Comparison of ENCODE assay signal across 10 mouse cellular contexts in the genomic region with DNA sequence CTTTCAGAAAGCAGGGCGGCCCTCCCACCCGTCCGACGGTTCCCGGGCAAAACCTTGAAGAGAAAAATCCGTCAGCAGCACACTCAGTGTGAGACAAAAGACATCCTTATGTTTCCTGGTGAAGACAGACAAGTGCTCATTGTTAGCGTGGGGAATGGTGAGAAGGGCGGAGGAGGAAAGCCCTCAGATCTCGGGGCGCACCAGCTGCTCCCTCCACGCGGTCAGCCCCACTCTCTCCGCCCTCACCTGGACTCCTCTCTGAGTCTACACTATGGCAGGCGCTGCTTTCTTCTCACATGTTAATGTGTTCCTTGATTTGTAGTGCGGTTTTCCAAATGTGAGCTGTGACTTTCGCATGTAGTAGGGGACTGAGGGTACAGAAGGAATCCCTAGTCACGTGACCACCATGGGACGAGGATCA. TPM values are rescaled to one million over a fixed set of nuclear protein-coding genes. Genes with fewer than 3 reads are reported as not detected.
DNase-seq lines count a peak whose midpoint lies in the region; ATAC-seq lines count a peak whose summit lies in the region.
"Had no signal": no experiment of that assay in that cellular context is flagged by ENCODE, and none has a peak within 500 bp of the region (broad histone marks: within the 10 kb centered on the region; RNA-seq: fewer than 3 reads in every experiment).

No protein-coding gene starts in this region.

- no peaks in the 10 kb centered on the region for H3K9me3 ChIP-seq in kidney, embryonic 15.5 days (replicated peaks)
- H3K9me3 ChIP-seq in forebrain, embryonic 14.5 days (replicated peaks; ENCODE audit: control insufficient read depth, low read length), result no peaks in the 10 kb centered on the region
- peaks cover 4% of the 10 kb centered on the region; the same call in 1 of the 2 replicates for H3K9me3 ChIP-seq in limb, embryonic 13.5 days
- H3K9me3 ChIP-seq in stomach, embryonic 14.5 days (ENCODE audit: control insufficient read depth, low read depth, low read length), result no peaks in the 10 kb centered on the region

- peaks cover 5% of the 10 kb centered on the region; the same call in 1 of the 2 replicates for H3K27me3 ChIP-seq in kidney, embryonic 15.5 days
- H3K27me3 ChIP-seq in forebrain, embryonic 14.5 days (replicated peaks; ENCODE audit: control insufficient read depth, insufficient read depth, low read length), result no peaks in the 10 kb centered on the region
- H3K27me3 ChIP-seq in limb, embryonic 13.5 days, result no peaks in the 10 kb centered on the region
- no peaks in the 10 kb centered on the region for H3K27me3 ChIP-seq in stomach, embryonic 14.5 days (ENCODE audit: control insufficient read depth, insufficient read depth, low read length)

- whole genome bisulfite sequencing in kidney, embryonic 15.5 days, result 25% methylated on average over 18 of the region's 18 CpGs
- 3% methylated on average over 18 of the region's 18 CpGs for WGBS in forebrain, embryonic 14.5 days
- 17% methylated on average over 18 of the region's 18 CpGs for WGBS in limb, embryonic 13.5 days
- WGBS in stomach, embryonic 14.5 days, result 32% methylated on average over 18 of the region's 18 CpGs

- H3K27ac ChIP-seq in kidney, embryonic 15.5 days, result no peak overlapping the region
- H3K27ac ChIP-seq in forebrain, embryonic 14.5 days (ENCODE audit: low read depth, low read length), result peak overlapping the region; percentile 77
- no peak overlapping the region for H3K27ac ChIP-seq in limb, embryonic 13.5 days
- no peak overlapping the region for H3K27ac ChIP-seq in stomach, embryonic 14.5 days (ENCODE audit: low read length)
- H3K27ac ChIP-seq: liver, embryonic 12.5 days had no signal

- H3K4me2 ChIP-seq in kidney, embryonic 15.5 days, result peak overlapping the region; percentile 28; the same call in 1 of the 2 replicates
- peak overlapping the region; percentile 37 for H3K4me2 ChIP-seq in forebrain, embryonic 14.5 days (ENCODE audit: low read length)
- peak overlapping the region; percentile 37 for H3K4me2 ChIP-seq in limb, embryonic 13.5 days (replicated peaks)
- 0 out of 2 replicates have a peak overlapping the region, but pooled peaks have one; percentile 17 for H3K4me2 ChIP-seq in stomach, embryonic 14.5 days (replicated peaks; ENCODE audit: low read depth, low read length)

- no peaks in the 10 kb centered on the region for H3K36me3 ChIP-seq in kidney, embryonic 15.5 days
- no peaks in the 10 kb centered on the region for H3K36me3 ChIP-seq in forebrain, embryonic 14.5 days (ENCODE audit: control insufficient read depth, insufficient read depth, low read length)
- H3K36me3 ChIP-seq in limb, embryonic 13.5 days, result no peaks in the 10 kb centered on the region
- H3K36me3 ChIP-seq in stomach, embryonic 14.5 days (ENCODE audit: control insufficient read depth, insufficient read depth, low read length), result no peaks in the 10 kb centered on the region
- H3K36me3 ChIP-seq: liver, embryonic 12.5 days had no signal

- peaks cover 50% of the 10 kb centered on the region for H3K4me1 ChIP-seq in kidney, embryonic 15.5 days
- peaks cover 79% of the 10 kb centered on the region for H3K4me1 ChIP-seq in forebrain, embryonic 14.5 days (ENCODE audit: control insufficient read depth, insufficient read depth, low read length)
- H3K4me1 ChIP-seq in limb, embryonic 13.5 days, result peaks cover 72% of the 10 kb centered on the region
- peaks cover 28% of the 10 kb centered on the region for H3K4me1 ChIP-seq in stomach, embryonic 14.5 days (ENCODE audit: control insufficient read depth, insufficient read depth, low read length)
- H3K4me1 ChIP-seq: liver, embryonic 12.5 days had no signal

- ATAC-seq in kidney, embryonic 15.5 days (replicated peaks; ENCODE audit: low FRiP score), result no peak
- ATAC-seq in forebrain, embryonic 14.5 days, result no peak
- ATAC-seq in limb, embryonic 13.5 days (ENCODE audit: low FRiP score, low read depth), result no peak
- ATAC-seq in stomach, embryonic 14.5 days (ENCODE audit: insufficient number of reproducible peaks, insufficient read depth, low FRiP score, low read depth), result no peak
- ATAC-seq: liver, embryonic 12.5 days had no signal

- no peak overlapping the region for H3K9ac ChIP-seq in kidney, embryonic 15.5 days
- peak overlapping the region; percentile 49 for H3K9ac ChIP-seq in forebrain, embryonic 14.5 days (ENCODE audit: low read length)
- H3K9ac ChIP-seq in limb, embryonic 13.5 days, result 0 out of 2 replicates have a peak overlapping the region, but pooled peaks have one; percentile 8
- H3K9ac ChIP-seq in stomach, embryonic 14.5 days (replicated peaks; ENCODE audit: low read depth, low read length), result no peak overlapping the region
- H3K9ac ChIP-seq: liver, embryonic 12.5 days had no signal

- no peak for DNase-seq in kidney, postnatal 25 days
- DNase-seq in forebrain, embryonic 14.5 days (ENCODE audit: low spot score), result peak; percentile 53
- no peak for DNase-seq in testis, postnatal 10 days (ENCODE audit: low spot score)
- DNase-seq in frontal cortex, postnatal 14 days (ENCODE audit: low spot score in 2 of 2), result no peak
- no peak for DNase-seq in layer of hippocampus, adult 11-12 months (ENCODE audit: low spot score)
- DNase-seq: kidney, adult 2 months had no signal

- no peak overlapping the region for H3K4me3 ChIP-seq in kidney, embryonic 15.5 days (replicated peaks)
- no peak overlapping the region; the same call in 1 of the 2 replicates for H3K4me3 ChIP-seq in forebrain, embryonic 14.5 days (ENCODE audit: low read depth, low read length)
- no peak overlapping the region for H3K4me3 ChIP-seq in limb, embryonic 13.5 days
- no peak overlapping the region for H3K4me3 ChIP-seq in stomach, embryonic 14.5 days (ENCODE audit: low read depth, low read length)
- H3K4me3 ChIP-seq: liver, embryonic 12.5 days had no signal

RNA-seq across cellular contexts. Expression of gene Sema5b, which starts 47.8 kb away (rescaled TPM):
- polyA plus RNA-seq in kidney, embryonic 15.5 days (2015; fragmentation: Nextera tagmentation; extraction: Ambion mirVana), result 6.2 and 6.8 TPM in 2 replicates
- 10.5 and 13.7 TPM in 2 replicates for polyA plus RNA-seq in forebrain, embryonic 14.5 days (2014; fragmentation: Nextera tagmentation; extraction: Ambion mirVana)
- 6.4 and 6.8 TPM in 2 replicates for polyA plus RNA-seq in limb, embryonic 13.5 days (2015; fragmentation: Nextera tagmentation; extraction: Ambion mirVana)
- polyA plus RNA-seq in stomach, embryonic 14.5 days (2014; fragmentation: Nextera tagmentation; extraction: Ambion mirVana), result 5.2 and 6.1 TPM in 2 replicates

Comparison
In these comparisons a context has a peak if more than half of its experiments do, and no peak if none do; other contexts are left out.
1. H3K9ac ChIP-seq: peak in forebrain, embryonic 14.5 days (single experiment) and limb, embryonic 13.5 days (single experiment); none in kidney, embryonic 15.5 days (single experiment) and stomach, embryonic 14.5 days (single experiment).
2. Peak in every context shown above with its lines, with median percentiles within 50 percentile points of each other: H3K4me2 ChIP-seq.